ENCODE assay signal across 2 mouse cellular contexts in genomic region chr19:3875045-3875444, GRCm38 (mm10).
TF ChIP-seq lines count a peak whose summit lies in the region.

No protein-coding gene starts in this region.

TF ChIP-seq in CH12.LX, 34 proteins besides CTCF, POLR2A, EP300 and RAD21:
- TF ChIP-seq ZMIZ1 (IDR thresholded peaks at IDR 0.05; ENCODE audit: low read depth, low read length) (no peak), ELF1 (IDR thresholded peaks at IDR 0.05; ENCODE audit: low read depth, low read length) (no peak), SIN3A (IDR thresholded peaks at IDR 0.05; ENCODE audit: low read length) (no peak), GABPA (IDR thresholded peaks at IDR 0.05; ENCODE audit: insufficient replicate concordance, low read depth, low read length) (no peak), ZNF384 (IDR thresholded peaks at IDR 0.05; ENCODE audit: low read depth, low read length) (no peak), RCOR1 (conservative IDR thresholded peaks at IDR 0.05; ENCODE audit: low read depth, low read length) (no peak), ETS1 (conservative IDR thresholded peaks at IDR 0.05; ENCODE audit: low read depth, low read length) (no peak), JUN (IDR thresholded peaks at IDR 0.05; ENCODE audit: insufficient read depth, low read depth, low read length) (no peak), TBP (conservative IDR thresholded peaks at IDR 0.05; ENCODE audit: low read depth, low read length) (no peak), KAT2A (IDR thresholded peaks at IDR 0.05; ENCODE audit: insufficient replicate concordance, low read length) (no peak), ZKSCAN1 (IDR thresholded peaks at IDR 0.05; ENCODE audit: borderline replicate concordance, low read depth, low read length) (no peak), MXI1 (IDR thresholded peaks at IDR 0.05; ENCODE audit: low read depth, low read length) (no peak), USF1 (IDR thresholded peaks at IDR 0.05; ENCODE audit: low read depth, low read length) (no peak), USF2 (conservative IDR thresholded peaks at IDR 0.05; ENCODE audit: low read depth, low read length) (no peak), HCFC1 (IDR thresholded peaks at IDR 0.05; ENCODE audit: low read depth, low read length) (no peak), SMC3 (IDR thresholded peaks at IDR 0.05; ENCODE audit: low read depth, low read length) (no peak), UBTF (IDR thresholded peaks at IDR 0.05; ENCODE audit: low read depth, low read length) (no peak), NRF1 (IDR thresholded peaks at IDR 0.05; ENCODE audit: low read depth, low read length) (no peak)

TF ChIP-seq in ES-E14, 5 proteins besides CTCF, POLR2A, EP300 and RAD21:
- TF ChIP-seq ZNF384 (IDR thresholded peaks at IDR 0.05; ENCODE audit: low read depth, low read length) (no peak), HCFC1 (IDR thresholded peaks at IDR 0.05; ENCODE audit: borderline replicate concordance, insufficient read depth, low read length) (no peak), MAFK (IDR thresholded peaks at IDR 0.05; ENCODE audit: insufficient read depth, low read depth, low read length) (no peak), ZC3H11A (IDR thresholded peaks at IDR 0.05; ENCODE audit: borderline replicate concordance, low read depth, low read length) (no peak), CHD2 (IDR thresholded peaks at IDR 0.05; ENCODE audit: low read depth, low read length) (no peak)
